Mouse (Mus musculus) liver, embryonic 14.5 days (tissue): ENCODE results near the gene Top2a. TPM values are rescaled to one million over a fixed set of nuclear protein-coding genes. Genes with fewer than 3 reads are reported as not detected.

Experiments used
- ATAC-seq: fragments of 200-750 bp; cut with Nextera tagmentation; 2 replicates; pipeline ENCODE4 v1.8.0; 2017; ENCODE audit warnings: moderate number of reproducible peaks, mild to moderate bottlenecking, moderate library complexity; ENCODE audit not compliant: insufficient read depth
- DNase-seq, 3 experiments: peaks; one replicate each; pipeline ENCODE4 v3.0.0-alpha.2; 2012 to 2013; ENCODE audit warnings: low read depth in 3 of 3, low spot score in 3 of 3
- H3K27ac ChIP-seq: fragments of 300-500 bp; sonication (generic); 2 replicates; pipeline ENCODE4 v1.5.1; 2014; ENCODE audit warnings: moderate library complexity, mild to moderate bottlenecking, control low read depth, inconsistent platforms
- H3K27me3 ChIP-seq: fragments of 300-500 bp; sonication (generic); 2 replicates; pipeline ENCODE4 v1.6.1; 2014; ENCODE audit warnings: mild to moderate bottlenecking, low read length, moderate library complexity; ENCODE audit not compliant: control insufficient read depth, insufficient read depth
- H3K36me3 ChIP-seq: fragments of 300-500 bp; sonication (generic); replicated peaks from 2 replicates; pipeline ENCODE4 v1.6.1; 2014; ENCODE audit warnings: low read depth; ENCODE audit not compliant: control insufficient read depth, insufficient read depth
- H3K4me1 ChIP-seq, 2 experiments: fragments of 200-500 bp in 1 of 2; fragments of 300-500 bp in 1 of 2; sonication (generic) in 1 of 2; replicated peaks; 2 replicates each; pipeline ENCODE4 v1.6.1; 2012 to 2014; ENCODE audit warnings: antibody characterized with exemption in 1 of 2, inconsistent platforms in 1 of 2, low read length in 1 of 2; ENCODE audit not compliant: control insufficient read depth in 2 of 2, insufficient read depth in 2 of 2
- H3K4me2 ChIP-seq: fragments of 300-500 bp; sonication (generic); 2 replicates; pipeline ENCODE4 v1.6.1; 2014; ENCODE audit warnings: low read depth, mild to moderate bottlenecking, control low read depth, moderate library complexity
- H3K4me3 ChIP-seq, 2 experiments: fragments of 200-500 bp in 1 of 2; fragments of 300-500 bp in 1 of 2; sonication (generic) in 1 of 2; 2 replicates each; pipeline ENCODE4 v1.5.1; 2012 to 2014; ENCODE audit warnings: low read depth in 2 of 2, low read length in 2 of 2, mild to moderate bottlenecking in 2 of 2, control low read depth in 1 of 2, inconsistent platforms in 1 of 2, moderate library complexity in 1 of 2; ENCODE audit not compliant: insufficient read depth in 1 of 2
- H3K9ac ChIP-seq: fragments of 300-500 bp; sonication (generic); replicated peaks from 2 replicates; pipeline ENCODE4 v1.6.1; 2014; ENCODE audit warnings: mild to moderate bottlenecking, control low read depth, moderate library complexity
- H3K9me3 ChIP-seq: fragments of 300-500 bp; sonication (generic); 2 replicates; pipeline ENCODE4 v1.6.1; 2016; ENCODE audit warnings: low read length, mixed read lengths; ENCODE audit not compliant: control insufficient read depth
- CTCF ChIP-seq: IDR thresholded peaks from 2 replicates; pipeline ENCODE4 v1.5.1; 2016; ENCODE audit warnings: antibody characterized with exemption, low read depth, control low read depth
- EP300 ChIP-seq: IDR thresholded peaks from 2 replicates; pipeline ENCODE4 v1.6.1; 2016; ENCODE audit warnings: antibody characterized with exemption, low read depth
- WGBS: fragments of 180-500 bp; shearing (Covaris S2); extraction: QIAGEN DNeasy Blood & Tissue Kit; methylation state at CpG from one replicate; pipeline ENCODE4 v1.1.7; 2014; ENCODE audit not compliant: insufficient replicate concordance; 5-methylcytosine and 5-hydroxymethylcytosine counted together
- polyA plus RNA-seq, 2 experiments: library from polyadenylated mRNA; depleted of rRNA in 1 of 2; stranded (reverse) in 1 of 2; unstranded in 1 of 2; fragments of >200 nt; fragmentation: Nextera tagmentation in 1 of 2; extraction: Ambion mirVana in 1 of 2; gene quantifications; 2 replicates each; pipeline versions ENCODE4 v1.2.1 to v1.2.3; 2012 to 2014

The Top2a gene
- polyA plus RNA-seq, 2 experiments = 108 to 197 TPM

DNA sequence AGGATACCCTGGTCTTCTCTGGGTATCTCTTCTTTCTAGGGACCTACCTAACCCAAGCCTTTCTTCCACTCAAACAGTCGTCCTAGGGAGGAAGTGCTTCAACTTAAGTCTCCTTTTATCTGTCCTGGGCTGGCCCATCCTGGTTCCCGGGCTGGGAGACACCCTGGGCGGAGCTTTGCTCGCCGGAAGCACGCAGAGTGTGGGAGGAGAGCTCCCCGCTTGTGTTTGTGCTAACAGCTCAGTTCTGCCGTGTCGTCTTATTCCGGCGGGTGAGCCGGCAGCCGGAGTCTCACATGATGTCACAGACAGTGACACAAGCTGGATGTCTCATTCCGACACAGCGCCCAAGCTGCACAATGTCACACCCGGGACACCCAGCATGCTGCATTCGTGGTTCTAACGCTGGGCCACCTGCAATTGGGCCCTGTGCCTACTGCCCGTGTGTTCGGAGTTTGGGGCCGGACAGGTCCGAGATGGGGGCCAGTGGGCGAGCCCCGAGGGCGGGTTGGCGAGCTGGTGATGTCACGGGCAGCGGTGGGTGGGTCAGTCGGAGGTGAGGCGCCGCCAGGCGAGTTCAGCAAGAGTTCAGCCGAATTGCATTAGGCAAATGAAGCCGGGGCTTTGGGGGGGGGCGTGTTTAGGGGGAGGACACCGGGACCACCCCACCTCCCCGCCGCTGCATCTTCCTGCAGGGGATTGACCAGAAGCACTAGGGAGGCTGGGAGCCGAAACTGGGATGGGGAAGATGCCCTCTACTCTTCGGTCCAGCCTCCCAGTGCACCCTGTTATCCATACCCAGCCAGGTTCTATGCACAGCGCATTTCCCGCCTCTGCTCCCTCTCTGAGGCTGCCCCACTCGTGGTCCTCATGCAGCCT is 64.3 kb downstream of the Top2a start:
- peak overlapping the region; percentile 1 for H3K27ac ChIP-seq
- WGBS = under 1% methylated on average over 42 of the region's 43 CpGs
- TF ChIP-seq CTCF = no peak
- no peak for TF ChIP-seq EP300
- DNase-seq (peak; percentile 66 to 72 (median 68)), ATAC-seq (peak; percentile 70)
- H3K4me3 ChIP-seq = peak overlapping the region; percentile 56 to 64
- no peaks in the 10 kb centered on the region for H3K9me3 ChIP-seq
- H3K4me2 ChIP-seq = peak overlapping the region; percentile 89
- peaks cover 46% of the 10 kb centered on the region for H3K27me3 ChIP-seq
- H3K36me3 ChIP-seq = no peaks in the 10 kb centered on the region
- H3K4me1 ChIP-seq = peaks cover 3 to 20% of the 10 kb centered on the region in 2 experiments; a peak in 3 of 4 replicates
- H3K9ac ChIP-seq = peak overlapping the region; percentile 32

GRCm38 (mm10) chr11:98956340-98956739 is 67.6 kb downstream of the Top2a start:
- no peak overlapping the region for H3K9ac ChIP-seq
- no peak for ATAC-seq

DNA sequence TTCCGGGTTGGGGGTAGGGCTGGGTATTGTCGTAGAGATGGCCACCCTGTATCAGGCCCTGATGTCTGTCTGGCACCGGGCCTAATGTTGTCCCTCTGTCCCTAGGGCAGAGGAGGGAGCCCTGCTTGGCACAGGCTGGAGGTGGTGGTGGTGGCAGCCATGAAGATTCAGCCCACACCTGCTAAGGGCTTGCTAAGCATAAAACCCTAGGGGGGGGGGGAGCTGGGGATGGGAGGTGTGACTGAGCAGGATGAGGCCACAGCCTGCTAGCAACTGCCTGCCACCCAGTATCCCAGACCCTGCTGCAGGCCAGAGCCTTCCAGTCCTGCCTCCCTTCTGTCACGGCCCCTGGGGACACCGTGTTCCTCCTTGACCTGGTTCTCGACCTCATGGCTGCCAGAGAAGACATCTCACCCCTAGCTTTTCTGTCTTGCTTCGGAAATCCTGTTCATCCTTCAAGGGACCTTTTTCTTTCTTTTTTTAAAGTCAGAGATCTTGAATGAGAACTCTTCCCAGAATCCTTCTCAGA is 68.2 kb downstream of the Top2a start:
- peaks cover 9% of the 10 kb centered on the region for H3K27me3 ChIP-seq
- H3K36me3 ChIP-seq = no peaks in the 10 kb centered on the region
- no peak for TF ChIP-seq EP300
- no peak for TF ChIP-seq CTCF
- ATAC-seq (no peak), DNase-seq (no peak)
- H3K4me2 ChIP-seq = no peak overlapping the region
- H3K4me1 ChIP-seq = peaks cover 7 to 23% of the 10 kb centered on the region in 2 experiments; a peak in 3 of 4 replicates
- no peak overlapping the region for H3K27ac ChIP-seq
- no peak overlapping the region for H3K4me3 ChIP-seq
- H3K9ac ChIP-seq = no peak overlapping the region
- WGBS = 42% methylated on average over 7 of the region's 7 CpGs
- H3K9me3 ChIP-seq = no peaks in the 10 kb centered on the region

More at GRCm38 (mm10) chr11:98956340-98956739, 67.6 kb downstream of the Top2a start:
- Histone ChIP-seq H3K4me1 (peaks cover 7 to 23% of the 10 kb centered on the region in 2 experiments; a peak in 3 of 4 replicates), H3K27me3 (peaks cover 15% of the 10 kb centered on the region), H3K36me3 (no peaks in the 10 kb centered on the region), H3K27ac (no peak overlapping the region), H3K9me3 (no peaks in the 10 kb centered on the region), H3K4me3 (no peak overlapping the region), H3K4me2 (no peak overlapping the region)
- no peak for DNase-seq
- WGBS = 61% methylated on average over 10 of the region's 10 CpGs
- no peak for TF ChIP-seq CTCF
- TF ChIP-seq EP300 = no peak

DNA sequence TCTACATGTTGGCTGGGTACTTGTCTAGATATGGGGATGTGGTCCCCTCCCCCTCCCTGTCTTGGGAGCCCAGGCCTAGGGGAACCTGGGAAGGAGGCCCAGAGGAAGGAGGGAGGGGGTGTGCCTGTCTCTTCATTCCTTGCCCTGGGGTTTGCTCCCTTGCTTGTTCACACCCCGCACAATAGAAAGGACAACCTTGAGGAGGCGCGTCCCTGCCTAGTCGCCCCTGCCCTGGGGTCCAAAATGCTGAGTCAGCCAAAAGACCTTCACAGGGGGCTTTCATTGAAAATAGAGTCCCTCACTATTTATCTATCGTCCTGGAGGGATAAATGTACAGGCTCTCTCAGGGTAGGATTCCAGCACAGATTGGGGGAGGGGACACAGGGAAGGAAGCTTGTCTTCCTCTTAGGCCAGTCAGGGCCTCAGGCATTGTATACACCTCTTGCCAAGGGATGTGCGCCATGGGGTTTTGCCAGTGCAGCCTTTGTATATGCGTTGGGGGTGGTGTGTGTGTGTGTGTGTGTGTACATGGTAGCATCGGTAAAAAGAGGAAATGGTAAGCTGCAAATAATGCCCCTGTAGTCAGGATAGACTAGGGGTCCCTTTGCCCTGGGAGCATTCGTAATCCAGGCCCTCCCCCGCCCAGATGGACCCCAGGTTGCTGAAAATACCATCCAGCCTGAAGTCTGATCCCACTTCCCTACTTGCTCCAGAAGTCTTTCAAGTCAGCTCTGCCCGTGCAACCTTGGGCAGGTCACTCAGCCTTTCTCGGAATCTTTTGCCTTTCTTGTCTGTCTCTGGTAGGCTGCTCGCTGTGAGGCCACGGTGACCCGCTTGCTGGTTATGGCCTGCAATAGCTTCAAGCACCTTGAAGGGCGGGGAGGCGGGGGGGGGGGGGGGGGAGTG is 68.9 kb downstream of the Top2a start:
- H3K36me3 ChIP-seq = no peaks in the 10 kb centered on the region
- no peak for ATAC-seq
- H3K4me1 ChIP-seq = peaks cover 5 to 23% of the 10 kb centered on the region in 2 experiments; a peak in 3 of 4 replicates
- 25% methylated on average over 17 of the region's 17 CpGs for WGBS
- no peak for DNase-seq
- no peak overlapping the region for H3K4me2 ChIP-seq
- no peak overlapping the region for H3K9ac ChIP-seq
- no peak overlapping the region for H3K4me3 ChIP-seq
- TF ChIP-seq CTCF (no peak), EP300 (no peak)
- no peak overlapping the region for H3K27ac ChIP-seq
- H3K27me3 ChIP-seq = peaks cover 2% of the 10 kb centered on the region
- H3K9me3 ChIP-seq = no peaks in the 10 kb centered on the region
